Mouse (Mus musculus) left cerebral cortex, postnatal 25 days (tissue): ENCODE measurements around the gene Rgs1. TPM values are rescaled to one million over a fixed set of nuclear protein-coding genes. Genes with fewer than 3 reads are reported as not detected.

Source experiments
- DNase-seq, 2 experiments: peaks; one replicate each; pipeline ENCODE4 v3.0.0; 2022; ENCODE audit warnings: low spot score in 2 of 2, mixed read lengths in 1 of 2
- intact Hi-C: fragments of 180-260 bp; cut with DNase I; formaldehyde crosslinking; loops from one replicate; pipeline ENCODE4 v1.15.1; 2025
- total RNA-seq, 2 experiments: library from RNA; stranded (reverse); gene quantifications; 2 replicates each; pipeline ENCODE4 v1.2.3; 2021

Gene Rgs1
- total RNA-seq = under 1 TPM; 0.25 to 0.32 TPM

DNA sequence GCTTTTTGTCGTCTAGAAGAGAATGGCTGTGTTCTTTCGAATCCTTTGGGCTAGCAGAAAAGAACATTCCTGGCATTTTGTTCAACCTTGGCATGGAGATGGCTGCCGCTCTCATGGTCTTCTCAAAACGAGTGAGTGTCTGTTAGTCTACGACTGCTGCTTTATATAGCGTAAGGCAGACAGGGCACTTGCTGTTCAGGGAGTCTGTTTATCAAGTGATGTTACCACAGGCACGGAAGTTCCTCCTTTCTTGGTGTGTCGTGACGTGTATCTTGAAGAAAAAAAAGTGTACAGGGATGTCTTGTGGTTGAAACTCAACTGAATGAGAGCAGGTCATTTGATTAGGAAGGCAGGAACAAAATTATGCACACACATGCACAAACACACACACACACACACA, at the start of gene Rgs1:
Gene Rgs1, minus strand, starts transcription at position 320 of the 400 bp plus-strand sequence.
- DNase-seq = no peak
- intact Hi-C loops = no loop called here

GRCm38 (mm10) chr1:144283020-144284014, 34.3 kb upstream of the Rgs1 start:
- intact Hi-C loops = no loop called here
- DNase-seq = no peak

GRCm38 (mm10) chr1:144280056-144280455, 31.0 kb upstream of the Rgs1 start:
- DNase-seq = no peak
- intact Hi-C loops = no loop called here

- intact Hi-C loops = no loop called here
- no peak for DNase-seq
Measured at GRCm38 (mm10) chr1:144272991-144273390, 23.9 kb upstream of the Rgs1 start.

- intact Hi-C loops = no loop called here
- no peak for DNase-seq
Measured at GRCm38 (mm10) chr1:144269112-144269511, 20.1 kb upstream of the Rgs1 start.

DNA sequence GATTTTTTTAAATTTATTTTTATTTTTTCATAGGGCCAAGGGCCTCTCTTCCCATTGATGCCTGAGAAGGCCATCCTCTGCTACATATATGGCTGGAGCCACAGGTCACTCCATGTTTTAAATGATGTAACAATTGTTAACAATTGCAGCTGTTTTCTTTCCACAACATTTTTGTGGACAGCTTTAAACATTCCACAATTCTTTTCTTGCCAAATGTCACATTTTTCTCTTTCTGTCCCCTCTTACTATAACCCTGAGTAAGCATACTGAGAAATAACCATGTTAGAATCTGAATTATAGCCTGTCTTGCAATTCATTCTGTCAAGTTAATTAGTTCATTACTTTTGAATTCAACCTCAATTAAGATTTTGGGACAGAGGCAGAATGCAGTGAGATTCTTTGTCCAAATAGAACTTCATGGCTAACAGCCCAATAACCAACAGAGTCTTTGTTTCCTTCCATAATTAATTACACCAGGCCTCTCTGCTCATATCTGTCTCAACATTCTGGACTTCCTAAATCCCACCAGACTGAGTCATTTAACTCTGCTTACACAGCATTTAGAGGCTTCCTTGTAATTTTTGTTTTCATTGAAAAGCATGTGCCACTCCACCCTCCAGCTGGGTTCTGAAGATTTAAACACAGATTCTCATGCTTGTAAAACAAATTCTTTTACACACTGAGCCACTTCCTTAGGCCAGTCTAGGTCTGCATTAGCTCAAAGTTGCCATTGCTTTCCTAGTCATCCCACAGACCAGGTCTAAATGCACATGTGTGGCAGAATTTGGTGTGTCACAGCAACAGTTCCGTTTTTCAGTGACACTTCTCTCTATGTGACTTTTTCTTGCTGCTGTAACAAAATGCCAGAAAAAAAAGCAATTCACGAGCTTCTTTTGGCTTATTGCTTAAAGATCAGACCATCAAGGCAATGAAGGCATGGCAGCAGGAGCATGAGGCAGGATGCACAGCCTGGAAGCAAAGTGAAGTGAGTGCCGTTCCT, 18.7 kb upstream of the Rgs1 start:
- no peak for DNase-seq
- intact Hi-C loops = no loop called here

- intact Hi-C loops = no loop called here
- no peak for DNase-seq
Measured at GRCm38 (mm10) chr1:144264000-144264399, 15.0 kb upstream of the Rgs1 start.

- intact Hi-C loops = no loop called here
Measured at GRCm38 (mm10) chr1:144262008-144262407, 13.0 kb upstream of the Rgs1 start.

DNA sequence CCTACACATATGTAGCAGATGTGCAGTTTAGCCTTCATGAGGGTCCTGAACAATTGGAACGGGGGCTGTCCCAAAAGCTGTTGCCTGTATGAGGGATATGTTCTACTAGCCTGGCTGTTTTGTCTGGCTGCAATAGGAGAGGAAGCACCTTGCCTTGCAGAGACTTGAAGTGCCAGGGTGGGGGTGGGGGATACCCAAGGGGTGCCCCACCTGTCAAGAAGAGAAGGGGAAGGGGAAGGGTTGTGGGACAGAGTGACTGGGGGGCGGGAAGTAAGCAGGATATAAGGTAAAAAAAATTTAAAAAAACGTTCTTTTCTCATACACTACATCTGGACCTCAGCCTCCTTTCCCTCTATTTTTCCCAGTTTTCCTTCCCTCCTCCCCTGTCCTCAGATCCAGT, 9.7 kb upstream of the Rgs1 start:
- intact Hi-C loops = no loop called here

More at GRCm38 (mm10) chr1:144262008-144262407, 13.0 kb upstream of the Rgs1 start:
- DNase-seq = no peak

GRCm38 (mm10) chr1:144256556-144257331, 7.7 kb upstream of the Rgs1 start:
- intact Hi-C loops = no loop called here
- DNase-seq = no peak

More for the DNA sequence above, 9.7 kb upstream of the Rgs1 start:
- no peak for DNase-seq

DNA sequence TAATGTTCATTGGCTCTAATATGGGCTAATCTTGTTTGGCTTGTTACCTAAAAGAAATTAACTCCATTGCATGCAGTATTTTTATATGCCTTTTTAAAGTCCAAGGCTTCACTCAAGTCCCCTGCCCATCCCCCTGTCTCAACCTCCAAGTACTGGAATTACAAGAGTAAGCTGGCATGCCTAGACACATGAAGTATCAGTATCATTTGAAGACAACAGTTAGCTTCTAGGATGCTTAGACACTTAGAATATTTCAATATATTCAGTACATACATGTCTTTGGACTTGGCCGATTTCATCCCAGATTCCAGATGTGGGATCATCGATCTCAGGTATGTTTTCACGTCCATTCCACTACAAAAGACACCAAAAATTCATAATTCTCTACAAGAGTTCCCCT, 836 bp downstream of the Rgs1 start:
- no peak for DNase-seq
- intact Hi-C loops = no loop called here

DNA sequence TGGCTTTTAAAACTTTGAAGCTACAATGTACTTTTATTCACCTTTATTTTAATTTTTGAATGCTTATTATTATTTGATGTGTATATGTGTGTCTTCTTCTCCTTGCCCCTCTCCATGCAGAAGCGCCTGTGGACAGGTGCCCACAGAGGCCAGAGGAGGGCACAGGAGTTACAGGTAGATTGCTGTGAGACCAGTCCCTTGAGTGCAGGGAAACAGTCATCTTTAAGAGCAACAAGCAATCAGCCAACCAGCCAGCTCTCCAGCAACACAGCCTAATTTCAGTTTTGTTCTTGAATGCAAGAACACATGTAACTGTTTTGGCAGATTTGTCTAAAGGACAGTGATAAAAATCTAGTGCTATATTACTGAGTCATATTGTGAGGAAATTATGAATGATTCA, 1.7 kb downstream of the Rgs1 start:
- DNase-seq = no peak
- intact Hi-C loops = no loop called here

DNA sequence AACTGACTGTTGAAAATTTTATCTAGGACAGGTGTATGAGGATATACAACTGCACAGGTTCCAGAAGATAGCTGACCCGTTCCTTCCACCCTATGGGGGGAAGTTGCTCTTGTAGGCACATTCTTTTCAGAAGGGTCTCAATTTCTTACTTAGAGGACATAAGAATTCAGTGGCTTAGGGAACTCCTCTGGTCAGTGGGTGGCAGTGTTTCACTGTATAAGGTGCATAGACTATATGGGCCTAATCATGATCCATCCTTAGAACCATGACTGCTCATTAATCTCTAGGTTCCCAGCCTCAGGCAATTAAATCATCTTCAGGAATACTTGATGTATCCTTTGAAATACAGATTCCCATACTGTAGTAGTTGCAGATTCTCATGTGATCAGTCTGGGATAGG, 5.5 kb downstream of the Rgs1 start:
- intact Hi-C loops = loop anchor here (5.0 kb wide), 2 partner anchors 109 to 134 kb away; no protein-coding TSS in a partner anchor
- DNase-seq = peak; percentile 15 to 18

DNA sequence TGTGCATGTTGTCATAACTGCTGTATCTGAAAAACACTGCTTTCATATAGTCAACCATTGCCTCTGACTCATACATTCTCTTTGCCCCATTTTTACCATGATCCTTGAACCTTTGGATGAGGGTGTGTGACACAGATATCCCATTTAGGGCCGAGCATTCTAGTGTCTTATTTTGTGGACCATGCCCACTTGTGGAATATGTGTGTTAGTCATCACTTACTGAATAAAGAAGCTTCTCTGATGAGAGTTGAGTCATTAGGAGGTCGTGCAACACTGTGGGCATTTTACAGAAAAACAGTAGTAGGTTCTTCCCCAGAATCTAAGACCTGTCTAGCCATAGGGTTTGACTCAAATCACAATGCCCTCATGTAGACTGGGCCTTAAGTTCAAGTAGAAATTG, 9.8 kb downstream of the Rgs1 start:
- intact Hi-C loops = no loop called here
- no peak for DNase-seq

DNA sequence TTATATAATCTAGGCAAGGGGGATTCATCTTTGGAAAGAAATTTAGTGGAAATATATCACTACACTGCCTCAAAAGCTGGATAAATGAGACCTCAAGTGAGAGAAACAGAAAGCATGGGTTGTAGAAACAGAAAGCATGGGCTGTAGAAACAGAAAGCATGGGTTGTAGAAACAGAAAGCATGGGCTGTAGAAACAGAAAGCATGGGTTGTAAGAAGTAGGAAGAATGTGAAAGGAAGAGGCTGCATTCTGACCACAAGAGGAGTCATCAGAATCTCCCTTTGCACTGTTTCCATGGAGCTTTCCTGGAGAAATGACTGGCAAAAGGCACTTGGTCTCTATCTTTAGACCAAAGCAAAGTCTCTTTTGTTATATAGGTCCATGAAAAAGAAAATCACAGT, 33.8 kb downstream of the Rgs1 start:
- intact Hi-C loops = no loop called here
- no peak for DNase-seq

GRCm38 (mm10) chr1:144210912-144211311, 38.1 kb downstream of the Rgs1 start:
- intact Hi-C loops = no loop called here
- DNase-seq = no peak

DNA sequence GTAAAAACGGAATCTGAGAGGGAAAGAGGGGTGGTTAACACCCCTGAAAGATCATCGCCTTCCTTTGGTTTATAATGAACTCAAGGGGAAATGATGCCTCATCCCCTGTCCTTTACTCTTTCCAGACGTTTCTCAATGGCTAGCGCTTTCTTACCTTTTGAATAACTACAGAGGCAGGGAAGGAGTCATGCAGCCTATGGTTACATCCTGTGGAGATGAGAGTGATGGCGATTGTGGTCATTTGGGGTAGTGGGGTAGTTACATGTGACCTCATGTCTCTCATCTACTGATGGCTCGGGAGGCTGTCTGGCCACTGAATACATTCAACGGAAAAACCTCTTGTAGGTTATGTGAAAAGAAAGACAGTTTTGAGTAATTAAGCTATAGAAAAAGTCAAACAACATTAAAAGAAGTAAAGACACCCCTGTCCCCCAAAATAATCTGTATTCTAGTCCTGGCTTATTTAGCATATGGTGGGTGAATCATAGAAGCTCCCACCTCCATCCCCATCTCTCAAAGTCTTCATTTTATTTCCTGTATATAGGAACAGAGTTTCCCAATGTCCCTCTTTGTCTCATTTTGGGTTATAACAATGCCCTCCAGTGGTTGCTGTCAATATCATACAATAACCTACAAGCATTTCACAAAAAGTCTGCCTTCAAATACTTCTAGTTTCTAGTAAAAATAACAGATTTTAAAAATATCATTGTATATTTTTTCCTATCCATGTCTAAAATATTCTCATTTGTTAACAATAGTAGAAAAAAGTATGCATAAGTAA, 42.6 kb downstream of the Rgs1 start:
- intact Hi-C loops = loop anchor here (5.0 kb wide), 1 partner anchor 384 kb away; no protein-coding TSS in a partner anchor
- DNase-seq = peak in 1 of 2 experiments; percentile 11

DNA sequence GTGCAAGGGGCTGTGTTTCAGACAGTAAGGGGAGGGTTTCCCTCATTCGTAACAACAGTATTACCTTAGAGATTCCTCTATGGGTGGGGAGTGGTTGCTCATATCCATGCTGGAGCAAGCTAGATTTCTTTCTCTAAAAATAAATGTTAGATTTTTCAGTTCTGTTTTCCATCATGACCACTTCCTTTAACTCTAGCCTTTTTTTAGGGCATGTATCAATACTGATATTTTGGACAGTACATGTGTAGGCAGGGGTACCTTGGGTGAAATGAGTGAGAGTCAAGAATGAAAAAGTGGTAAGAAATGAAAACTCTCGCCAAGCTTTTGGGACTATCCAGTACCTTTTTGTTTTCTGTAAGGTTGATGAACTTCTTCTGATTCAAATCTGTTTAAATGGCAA, 44.3 kb downstream of the Rgs1 start:
- intact Hi-C loops = loop anchor here (5.0 kb wide), 1 partner anchor 382 kb away; no protein-coding TSS in a partner anchor

More for the DNA sequence above, 44.3 kb downstream of the Rgs1 start:
- DNase-seq = no peak
